Mouse (Mus musculus): ENCODE data around the gene Rnf169.

DNA sequence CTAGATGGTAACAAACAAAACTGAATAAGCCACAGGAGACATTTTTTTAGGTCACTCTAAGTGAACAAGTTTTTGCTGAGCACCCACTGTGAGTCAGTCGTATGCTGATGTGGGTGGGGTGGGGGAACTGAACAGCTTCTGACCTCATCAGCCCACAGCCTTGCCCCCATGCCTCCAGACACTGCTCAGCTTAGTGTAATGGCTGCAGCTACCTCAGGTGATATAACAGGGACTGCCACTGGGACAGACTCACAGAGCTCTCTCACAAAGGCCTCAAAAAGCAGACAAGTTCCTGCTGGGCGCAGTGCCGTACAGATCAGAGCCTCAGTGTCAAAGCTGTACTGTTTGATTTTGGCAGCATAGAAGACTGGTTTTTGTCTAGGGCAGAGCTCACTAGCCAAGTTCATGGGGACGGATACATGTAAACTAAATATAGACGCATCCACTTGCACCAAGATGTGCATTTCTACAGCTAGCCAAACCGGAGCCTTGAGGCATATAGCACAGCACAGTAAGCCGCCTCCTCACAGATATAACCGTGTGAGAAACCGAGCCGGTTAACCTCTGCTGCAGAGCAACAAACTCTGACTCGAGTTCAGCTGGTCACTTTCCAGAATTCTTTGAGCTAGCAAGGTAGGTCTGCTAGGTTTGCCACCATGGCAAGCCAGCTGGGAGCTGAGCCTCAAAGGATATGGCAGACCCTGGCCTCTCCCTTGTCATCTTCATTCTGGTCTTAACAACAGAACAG lies 77.2 kb downstream of the Rnf169 start:
- TF ChIP-seq POLR2A (IDR thresholded peaks at IDR 0.05; ENCODE audit: borderline replicate concordance, insufficient read depth, low read length) (no peak), CTCF (IDR thresholded peaks at IDR 0.05; ENCODE audit: borderline replicate concordance, insufficient read depth, low read depth, low read length) (no peak)
